17 mouse cellular contexts compared by ENCODE assay signal in genomic region chr17:78343688-78344087, GRCm38 (mm10).
A peak's percentile ranks its signal among the peaks of the same experiment; 100 is the strongest.
DNase-seq lines count a peak whose midpoint lies in the region; ATAC-seq and TF ChIP-seq lines count a peak whose summit lies in the region.
"Had no signal": no experiment of that assay in that cellular context is flagged by ENCODE, and none has a peak within 500 bp of the region (broad histone marks: within the 10 kb centered on the region; RNA-seq: fewer than 3 reads in every experiment).

No protein-coding gene starts in this region.

- H3K4me1 ChIP-seq in forebrain, embryonic 14.5 days (ENCODE audit: control insufficient read depth, insufficient read depth, low read length): no peaks in the 10 kb centered on the region
- H3K4me1 ChIP-seq in forebrain, embryonic 10.5 days: peaks cover 6% of the 10 kb centered on the region; the same call in 1 of the 2 replicates
- H3K4me1 ChIP-seq in forebrain, embryonic 16.5 days (replicated peaks; ENCODE audit: control insufficient read depth, insufficient read depth, low read length): no peaks in the 10 kb centered on the region
- no peaks in the 10 kb centered on the region for H3K4me1 ChIP-seq in hindbrain, embryonic 13.5 days (replicated peaks)
- H3K4me1 ChIP-seq in embryonic facial prominence, embryonic 10.5 days: 0 out of 2 replicates have a peak, but pooled peaks cover 4% of the 10 kb centered on the region
- H3K4me1 ChIP-seq: embryonic facial prominence, embryonic 13.5 days had no signal

- peak; percentile 34 for DNase-seq in forebrain, embryonic 14.5 days (ENCODE audit: low spot score)
- DNase-seq in forebrain, embryonic 10.5 days (ENCODE audit: extremely low spot score, low spot score): no peak
- peak; percentile 50 for DNase-seq in brain, embryonic 14.5 days (ENCODE audit: low read depth)
- no peak for DNase-seq in embryonic facial prominence, embryonic 10.5 days (ENCODE audit: low spot score)
- DNase-seq: adrenal gland, adult 2 months; adrenal gland, postnatal 10 days; adrenal gland, postnatal 25 days; cerebellum, adult 11-12 months; cerebellum, adult 2 months; cerebellum, adult 9-10 months; cerebellum, postnatal 10 days; cerebellum, postnatal 25 days had no signal

- H3K9ac ChIP-seq in forebrain, embryonic 14.5 days (ENCODE audit: low read length): no peak overlapping the region
- no peak overlapping the region for H3K9ac ChIP-seq in forebrain, embryonic 16.5 days (replicated peaks; ENCODE audit: low read depth, low read length)
- H3K9ac ChIP-seq in hindbrain, embryonic 13.5 days: no peak overlapping the region
- H3K9ac ChIP-seq: embryonic facial prominence, embryonic 13.5 days; embryonic facial prominence, embryonic 15.5 days had no signal

- ATAC-seq in forebrain, embryonic 14.5 days: peak; percentile 58; the same call in 1 of the 2 replicates
- peak; percentile 71 for ATAC-seq in forebrain, embryonic 16.5 days
- no peak for ATAC-seq in hindbrain, embryonic 13.5 days (ENCODE audit: low FRiP score)

- TF ChIP-seq CTCF in brain, embryonic 14.5 days (IDR thresholded peaks at IDR 0.05; ENCODE audit: borderline replicate concordance, extremely low read depth, insufficient read depth, insufficient read length): no peak

- TF ChIP-seq POLR2A in brain, embryonic 14.5 days (IDR thresholded peaks at IDR 0.05; ENCODE audit: borderline replicate concordance, extremely low read depth, insufficient read depth, insufficient read length, poor library complexity, severe bottlenecking): no peak

- H3K4me2 ChIP-seq in forebrain, embryonic 14.5 days (ENCODE audit: low read length): no peak overlapping the region
- no peak overlapping the region for H3K4me2 ChIP-seq in forebrain, embryonic 16.5 days (ENCODE audit: low read length)
- no peak overlapping the region for H3K4me2 ChIP-seq in hindbrain, embryonic 13.5 days
- H3K4me2 ChIP-seq: embryonic facial prominence, embryonic 13.5 days; embryonic facial prominence, embryonic 15.5 days had no signal

- 0 out of 2 replicates have a peak, but pooled peaks cover 8% of the 10 kb centered on the region for H3K36me3 ChIP-seq in forebrain, embryonic 14.5 days (ENCODE audit: control insufficient read depth, insufficient read depth, low read length)
- peaks cover 12% of the 10 kb centered on the region; the same call in 1 of the 2 replicates for H3K36me3 ChIP-seq in forebrain, embryonic 10.5 days (replicated peaks)
- H3K36me3 ChIP-seq in forebrain, embryonic 16.5 days (ENCODE audit: control insufficient read depth, insufficient read depth): no peaks in the 10 kb centered on the region
- peaks cover 15% of the 10 kb centered on the region for H3K36me3 ChIP-seq in hindbrain, embryonic 13.5 days
- H3K36me3 ChIP-seq in embryonic facial prominence, embryonic 10.5 days (replicated peaks): peaks cover 19% of the 10 kb centered on the region

- no peak overlapping the region for H3K27ac ChIP-seq in forebrain, embryonic 14.5 days (ENCODE audit: low read depth, low read length)
- H3K27ac ChIP-seq in forebrain, embryonic 10.5 days: no peak overlapping the region
- H3K27ac ChIP-seq in forebrain, embryonic 16.5 days (ENCODE audit: low read length): no peak overlapping the region
- no peak overlapping the region for H3K27ac ChIP-seq in hindbrain, embryonic 13.5 days
- H3K27ac ChIP-seq in embryonic facial prominence, embryonic 10.5 days (replicated peaks): no peak overlapping the region
- H3K27ac ChIP-seq: embryonic facial prominence, embryonic 13.5 days; embryonic facial prominence, embryonic 15.5 days had no signal

- H3K27me3 ChIP-seq in forebrain, embryonic 14.5 days (replicated peaks; ENCODE audit: control insufficient read depth, insufficient read depth, low read length): no peaks in the 10 kb centered on the region
- no peaks in the 10 kb centered on the region for H3K27me3 ChIP-seq in forebrain, embryonic 10.5 days (ENCODE audit: poor library complexity, severe bottlenecking)
- H3K27me3 ChIP-seq in forebrain, embryonic 16.5 days (replicated peaks; ENCODE audit: control insufficient read depth, insufficient read depth, low read length): no peaks in the 10 kb centered on the region
- H3K27me3 ChIP-seq in hindbrain, embryonic 13.5 days: no peaks in the 10 kb centered on the region
- H3K27me3 ChIP-seq in embryonic facial prominence, embryonic 10.5 days (replicated peaks; ENCODE audit: low read depth, poor library complexity, severe bottlenecking): no peaks in the 10 kb centered on the region
- H3K27me3 ChIP-seq: embryonic facial prominence, embryonic 13.5 days; embryonic facial prominence, embryonic 15.5 days had no signal

- no peak overlapping the region for H3K4me3 ChIP-seq in forebrain, embryonic 14.5 days (ENCODE audit: low read depth, low read length)
- H3K4me3 ChIP-seq in forebrain, embryonic 10.5 days: no peak overlapping the region
- H3K4me3 ChIP-seq in forebrain, embryonic 16.5 days (replicated peaks; ENCODE audit: low read length): no peak overlapping the region
- no peak overlapping the region for H3K4me3 ChIP-seq in hindbrain, embryonic 13.5 days
- no peak overlapping the region for H3K4me3 ChIP-seq in embryonic facial prominence, embryonic 10.5 days
- H3K4me3 ChIP-seq: embryonic facial prominence, embryonic 13.5 days; embryonic facial prominence, embryonic 15.5 days; erythroblast, embryonic 14.5 days had no signal

- WGBS in forebrain, embryonic 14.5 days: 74% methylated on average over 3 of the region's 3 CpGs
- WGBS in forebrain, embryonic 10.5 days: 94% methylated on average over 3 of the region's 3 CpGs
- 59% methylated on average over 3 of the region's 3 CpGs for WGBS in forebrain, embryonic 16.5 days
- WGBS in hindbrain, embryonic 13.5 days: 92% methylated on average over 3 of the region's 3 CpGs
- 91% methylated on average over 3 of the region's 3 CpGs for WGBS in embryonic facial prominence, embryonic 10.5 days

- no peaks in the 10 kb centered on the region for H3K9me3 ChIP-seq in forebrain, embryonic 14.5 days (replicated peaks; ENCODE audit: control insufficient read depth, low read length)
- H3K9me3 ChIP-seq in forebrain, embryonic 10.5 days: no peaks in the 10 kb centered on the region
- no peaks in the 10 kb centered on the region for H3K9me3 ChIP-seq in forebrain, embryonic 16.5 days (ENCODE audit: control insufficient read depth, low read length)
- no peaks in the 10 kb centered on the region for H3K9me3 ChIP-seq in hindbrain, embryonic 13.5 days
- no peaks in the 10 kb centered on the region for H3K9me3 ChIP-seq in embryonic facial prominence, embryonic 10.5 days
- H3K9me3 ChIP-seq: embryonic facial prominence, embryonic 13.5 days; embryonic facial prominence, embryonic 15.5 days had no signal

Comparison
In these comparisons a context has a peak if more than half of its experiments do, and no peak if none do; other contexts are left out.
1. DNase-seq: peak in forebrain, embryonic 14.5 days (single experiment) and brain, embryonic 14.5 days (single experiment); none in forebrain, embryonic 10.5 days (single experiment) and embryonic facial prominence, embryonic 10.5 days (single experiment).